Mouse (Mus musculus): ENCODE data around the gene Mtrex. TPM values are rescaled to one million over a fixed set of nuclear protein-coding genes. Genes with fewer than 3 reads are reported as not detected.

Mtrex gene
- total and polyA plus RNA-seq, 3 experiments: 57.4 to 96.5 (median 62.2) TPM

- Histone ChIP-seq H3K79me2 (ENCODE audit: control insufficient read depth, insufficient read depth, low read length, poor library complexity) (no peaks in the 10 kb centered on the region), H3K4me3 (ENCODE audit: control insufficient read depth in 1 of 2, insufficient read depth in 1 of 2, low read depth in 2 of 2, low read length in 2 of 2) (no peak overlapping the region), H3K9me3 (replicated peaks; ENCODE audit: insufficient read depth, low read length) (no peaks in the 10 kb centered on the region), H3K27ac (ENCODE audit: control insufficient read depth, low read depth, low read length) (no peak overlapping the region), H3K9ac (ENCODE audit: control insufficient read depth, low read depth, low read length, poor library complexity, severe bottlenecking) (no peak overlapping the region), H3K27me3 (ENCODE audit: control insufficient read depth in 1 of 2, insufficient read depth in 2 of 2, low read length in 2 of 2) (peaks cover 9 to 10% of the 10 kb centered on the region in 2 experiments; a peak in 3 of 4 replicates), H3K4me1 (ENCODE audit: control insufficient read depth in 1 of 2, insufficient read depth in 2 of 2, low read length in 2 of 2) (peaks cover 13% of the 10 kb centered on the region in 2 experiments), H3K36me3 (ENCODE audit: control insufficient read depth in 1 of 2, insufficient read depth in 2 of 2, low read length in 2 of 2) (peaks cover 0 to 16% of the 10 kb centered on the region in 2 experiments; a peak in 2 of 4 replicates)
- TF ChIP-seq E2F4 (IDR thresholded peaks at IDR 0.05; ENCODE audit: borderline replicate concordance, low read depth, low read length): no peak
- no peak for TF ChIP-seq USF2 (IDR thresholded peaks at IDR 0.05; ENCODE audit: borderline replicate concordance in 1 of 2, insufficient read depth in 1 of 2, low read depth in 1 of 2, low read length in 2 of 2)
- TF ChIP-seq MAFK (IDR thresholded peaks at IDR 0.05; ENCODE audit: borderline replicate concordance, low read depth, low read length): no peak
- no peak for TF ChIP-seq SIN3A (IDR thresholded peaks at IDR 0.05; ENCODE audit: low read length)
- no peak for TF ChIP-seq MAZ (IDR thresholded peaks at IDR 0.05; ENCODE audit: low read depth, low read length)
- TF ChIP-seq NRF1 (IDR thresholded peaks at IDR 0.05; ENCODE audit: insufficient read depth, low read depth, low read length, poor library complexity, severe bottlenecking): no peak
- no peak for TF ChIP-seq ZNF384 (IDR thresholded peaks at IDR 0.05; ENCODE audit: low read depth, low read length)
- TF ChIP-seq EP300 (IDR thresholded peaks at IDR 0.05; ENCODE audit: low read depth in 1 of 2, low read length in 2 of 2): no peak
- no peak for TF ChIP-seq MAX (IDR thresholded peaks at IDR 0.05; ENCODE audit: low read length)
- no peak for TF ChIP-seq POLR2AphosphoS2 (IDR thresholded peaks at IDR 0.05; ENCODE audit: low read length)
- no peak for TF ChIP-seq MXI1 (IDR thresholded peaks at IDR 0.05; ENCODE audit: low read depth, low read length)
- no peak for TF ChIP-seq GATA1 (IDR thresholded peaks at IDR 0.05; ENCODE audit: low read depth, low read length)
- TF ChIP-seq MYB (IDR thresholded peaks at IDR 0.05; ENCODE audit: low read depth, low read length): no peak
- TF ChIP-seq TAL1 (IDR thresholded peaks at IDR 0.05; ENCODE audit: low read length): no peak
- no peak for TF ChIP-seq CTCF (IDR thresholded peaks at IDR 0.05 in 2 of 3, conservative IDR thresholded peaks at IDR 0.05 in 1 of 3; ENCODE audit: control insufficient read depth in 1 of 3, insufficient read depth in 1 of 3, low read depth in 2 of 3, low read length in 3 of 3, poor library complexity in 1 of 3, severe bottlenecking in 1 of 3)
- TF ChIP-seq ZMIZ1 (IDR thresholded peaks at IDR 0.05; ENCODE audit: low read depth, low read length): no peak
- no peak for TF ChIP-seq HCFC1 (IDR thresholded peaks at IDR 0.05; ENCODE audit: low read depth, low read length)
- TF ChIP-seq CHD2 (IDR thresholded peaks at IDR 0.05; ENCODE audit: low read length): no peak
- TF ChIP-seq SMC3 (IDR thresholded peaks at IDR 0.05; ENCODE audit: low read depth, low read length): no peak
- no peak for TF ChIP-seq ZKSCAN1 (IDR thresholded peaks at IDR 0.05; ENCODE audit: low read depth, low read length)
- peak; percentile 19 for DNase-seq (ENCODE audit: low read depth, low spot score)
Observed at GRCm38 (mm10) chr13:112832589-112832988, 94.6 kb downstream of the Mtrex start.

GRCm38 (mm10) chr13:112829619-112830018, 97.6 kb downstream of the Mtrex start:
- Histone ChIP-seq H3K27ac (ENCODE audit: control insufficient read depth, low read depth, low read length) (no peak overlapping the region), H3K27me3 (ENCODE audit: control insufficient read depth in 1 of 2, insufficient read depth in 2 of 2, low read length in 2 of 2) (peaks cover 11 to 12% of the 10 kb centered on the region in 2 experiments), H3K36me3 (ENCODE audit: control insufficient read depth in 1 of 2, insufficient read depth in 2 of 2, low read length in 2 of 2) (peaks cover 0 to 3% of the 10 kb centered on the region in 2 experiments; a peak in 2 of 4 replicates), H3K4me3 (ENCODE audit: control insufficient read depth in 1 of 2, insufficient read depth in 1 of 2, low read depth in 2 of 2, low read length in 2 of 2) (no peak overlapping the region), H3K4me1 (ENCODE audit: control insufficient read depth in 1 of 2, insufficient read depth in 2 of 2, low read length in 2 of 2) (peaks cover 0 to 3% of the 10 kb centered on the region in 2 experiments; a peak in 2 of 4 replicates), H3K79me2 (ENCODE audit: control insufficient read depth, insufficient read depth, low read length, poor library complexity) (no peaks in the 10 kb centered on the region), H3K9ac (ENCODE audit: control insufficient read depth, low read depth, low read length, poor library complexity, severe bottlenecking) (no peak overlapping the region), H3K9me3 (replicated peaks; ENCODE audit: insufficient read depth, low read length) (no peaks in the 10 kb centered on the region)
- DNase-seq (ENCODE audit: low read depth, low spot score): no peak
- TF ChIP-seq ETS1 (IDR thresholded peaks at IDR 0.05; ENCODE audit: low read depth, low read length): no peak
- TF ChIP-seq ZNF384 (IDR thresholded peaks at IDR 0.05; ENCODE audit: low read depth, low read length): no peak
- TF ChIP-seq USF1 (IDR thresholded peaks at IDR 0.05; ENCODE audit: low read depth, low read length): no peak
- no peak for TF ChIP-seq POLR2A (IDR thresholded peaks at IDR 0.05; ENCODE audit: control insufficient read depth in 1 of 2, insufficient read depth in 1 of 2, low read depth in 1 of 2, low read length in 2 of 2, poor library complexity in 1 of 2)

All from MEL (cell line).